Mouse (Mus musculus): ENCODE measurements at regions not wholly inside any gene's neighbourhood (a gene's known extent, or its start where the extent isn't known, plus 50 kb on each side); places are given as distances from the start of the nearest gene placed in this dataset.

DNA sequence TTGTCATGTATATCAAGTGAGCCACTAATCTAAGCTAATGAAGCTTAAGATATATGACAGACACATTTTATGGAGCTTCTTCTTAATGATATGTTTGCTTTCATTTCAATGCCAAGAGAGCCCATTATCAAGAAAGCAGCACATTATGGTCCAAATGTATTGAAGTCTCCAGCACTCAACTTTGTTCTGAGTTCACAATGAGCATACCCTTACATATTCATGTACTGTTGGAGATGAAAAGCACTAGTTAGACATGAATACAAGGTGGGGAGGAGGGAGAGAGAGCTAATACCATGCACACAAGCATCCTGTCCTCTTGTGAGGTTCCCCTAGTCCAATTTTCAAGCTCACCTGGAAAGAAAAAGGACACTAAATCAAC is 241.3 kb downstream of the Car8 start:
- no peak overlapping the region for H3K4me2 ChIP-seq (ENCODE audit: low read depth, low read length)
- no peak overlapping the region for H3K9ac ChIP-seq (ENCODE audit: low read length)
- no peaks in the 10 kb centered on the region for H3K36me3 ChIP-seq (ENCODE audit: control insufficient read depth, insufficient read depth, low read length)
- H3K9me3 ChIP-seq (replicated peaks; ENCODE audit: control insufficient read depth, low read length): no peaks in the 10 kb centered on the region
- H3K4me1 ChIP-seq (ENCODE audit: control insufficient read depth, insufficient read depth, low read length): no peaks in the 10 kb centered on the region
- no peak for ATAC-seq (ENCODE audit: insufficient read depth, low FRiP score)
- H3K27ac ChIP-seq (ENCODE audit: low read length): no peak overlapping the region
- H3K4me3 ChIP-seq (replicated peaks; ENCODE audit: low read length): no peak overlapping the region
- no peaks in the 10 kb centered on the region for H3K27me3 ChIP-seq (ENCODE audit: control insufficient read depth, insufficient read depth, low read length)

DNA sequence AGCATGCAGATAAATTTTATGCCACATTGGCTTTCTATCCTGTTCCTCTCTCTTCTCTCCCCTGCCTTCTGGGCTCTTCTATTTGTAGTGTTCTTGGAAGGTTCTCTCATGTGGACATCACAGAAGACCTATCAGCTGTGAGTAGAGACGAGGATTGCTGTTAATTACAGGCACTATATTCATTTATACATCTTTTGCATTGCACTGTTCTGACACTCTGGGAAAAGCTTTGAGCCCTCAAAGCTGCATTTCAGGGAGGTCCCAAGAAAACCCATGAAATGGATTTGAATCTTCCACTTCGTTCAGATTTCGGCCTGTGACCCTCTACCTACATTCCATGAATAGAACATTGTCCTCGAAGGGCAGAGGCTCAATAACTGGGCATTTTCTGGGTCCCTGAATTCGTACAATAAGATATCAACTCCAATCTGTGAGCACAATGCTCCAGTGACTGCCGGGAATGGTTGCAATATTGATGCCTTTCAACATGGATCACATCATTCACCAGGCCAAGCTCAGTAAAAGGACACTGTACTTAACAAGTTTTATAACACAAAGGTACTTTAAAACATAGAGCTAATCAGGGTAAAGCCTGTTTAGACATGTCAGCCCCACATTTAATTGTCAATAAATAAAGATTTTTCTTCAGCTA is 241.8 kb downstream of the Car8 start:
- Histone ChIP-seq H3K4me2 (ENCODE audit: low read depth, low read length) (no peak overlapping the region), H3K9ac (ENCODE audit: low read length) (no peak overlapping the region), H3K27me3 (ENCODE audit: control insufficient read depth, insufficient read depth, low read length) (no peaks in the 10 kb centered on the region), H3K9me3 (replicated peaks; ENCODE audit: control insufficient read depth, low read length) (no peaks in the 10 kb centered on the region), H3K4me1 (ENCODE audit: control insufficient read depth, insufficient read depth, low read length) (no peaks in the 10 kb centered on the region), H3K4me3 (replicated peaks; ENCODE audit: low read length) (no peak overlapping the region), H3K36me3 (ENCODE audit: control insufficient read depth, insufficient read depth, low read length) (no peaks in the 10 kb centered on the region), H3K27ac (ENCODE audit: low read length) (no peak overlapping the region)
- no peak for ATAC-seq (ENCODE audit: insufficient read depth, low FRiP score)
- WGBS: 81% methylated on average over 6 of the region's 6 CpGs

DNA sequence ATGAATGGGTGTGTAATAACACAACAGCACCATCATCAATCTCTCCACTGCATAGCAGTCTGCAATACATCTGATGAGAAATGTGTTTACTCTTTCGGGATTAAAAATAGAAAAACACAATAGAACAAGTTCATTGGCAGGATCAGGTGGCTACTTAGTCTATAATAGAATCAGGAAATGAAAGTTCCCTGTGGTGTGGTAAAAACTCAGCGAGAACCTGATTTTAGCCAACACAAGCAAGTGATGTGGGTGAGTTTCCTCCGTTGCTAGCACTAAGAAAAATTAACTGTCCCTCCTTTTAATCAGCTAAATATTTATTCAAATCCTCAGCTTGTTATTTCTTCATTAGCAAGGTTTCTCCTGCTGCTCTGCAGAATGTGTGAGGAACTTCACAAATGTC is 245.9 kb downstream of the Car8 start:
- Histone ChIP-seq H3K4me2 (ENCODE audit: low read depth, low read length) (no peak overlapping the region), H3K27me3 (ENCODE audit: control insufficient read depth, insufficient read depth, low read length) (no peaks in the 10 kb centered on the region), H3K36me3 (ENCODE audit: control insufficient read depth, insufficient read depth, low read length) (no peaks in the 10 kb centered on the region), H3K27ac (ENCODE audit: low read length) (no peak overlapping the region), H3K4me3 (replicated peaks; ENCODE audit: low read length) (no peak overlapping the region), H3K9ac (ENCODE audit: low read length) (no peak overlapping the region), H3K9me3 (replicated peaks; ENCODE audit: control insufficient read depth, low read length) (no peaks in the 10 kb centered on the region), H3K4me1 (ENCODE audit: control insufficient read depth, insufficient read depth, low read length) (no peaks in the 10 kb centered on the region)
- 57% methylated on average over 3 of the region's 3 CpGs for WGBS
- no peak for ATAC-seq (ENCODE audit: insufficient read depth, low FRiP score)

DNA sequence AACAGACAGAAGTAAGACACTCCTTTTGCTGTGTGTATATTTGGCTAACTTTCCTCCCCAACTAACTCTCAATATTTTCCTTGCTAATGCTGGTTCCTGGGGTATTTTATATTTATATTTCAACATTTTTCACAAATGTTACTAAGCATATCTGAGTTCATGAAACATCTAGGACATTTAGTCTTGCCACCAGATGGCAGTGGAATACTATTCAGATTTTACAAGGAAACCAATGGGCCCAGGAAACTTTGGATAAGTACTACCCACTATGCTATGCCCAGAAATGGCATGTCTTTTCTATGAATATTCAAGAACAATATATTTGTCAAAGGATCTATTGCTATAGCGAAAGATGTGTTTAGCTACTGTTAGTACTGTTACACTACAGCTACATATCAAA is 251.1 kb downstream of the Car8 start:
- Histone ChIP-seq H3K27ac (ENCODE audit: low read length) (no peak overlapping the region), H3K9me3 (replicated peaks; ENCODE audit: control insufficient read depth, low read length) (no peaks in the 10 kb centered on the region), H3K9ac (ENCODE audit: low read length) (no peak overlapping the region), H3K36me3 (ENCODE audit: control insufficient read depth, insufficient read depth, low read length) (no peaks in the 10 kb centered on the region), H3K4me3 (replicated peaks; ENCODE audit: low read length) (no peak overlapping the region), H3K4me2 (ENCODE audit: low read depth, low read length) (no peak overlapping the region), H3K4me1 (ENCODE audit: control insufficient read depth, insufficient read depth, low read length) (no peaks in the 10 kb centered on the region), H3K27me3 (ENCODE audit: control insufficient read depth, insufficient read depth, low read length) (no peaks in the 10 kb centered on the region)
- no peak for ATAC-seq (ENCODE audit: insufficient read depth, low FRiP score)
- WGBS: 88% methylated on average over 1 of the region's 1 CpGs

DNA sequence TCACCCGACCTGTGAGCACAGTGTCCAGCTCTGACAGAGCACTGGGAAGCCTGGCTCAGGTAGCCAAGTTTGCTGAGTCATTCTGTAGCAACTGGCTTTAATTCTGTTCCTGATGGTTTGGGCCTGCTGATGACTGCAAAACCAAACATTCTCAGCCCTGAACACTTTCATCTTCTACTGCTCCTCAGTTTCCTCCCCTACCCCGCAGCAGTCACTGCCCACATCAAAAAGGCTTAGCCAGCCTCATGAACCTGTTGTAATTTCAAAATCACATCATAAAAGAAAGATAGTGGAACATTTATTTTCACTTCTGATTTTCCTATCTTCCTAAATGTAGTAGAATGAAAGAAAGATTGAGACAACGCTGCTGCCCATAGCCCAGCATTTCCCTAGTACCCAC is 251.5 kb downstream of the Car8 start:
- H3K4me3 ChIP-seq (replicated peaks; ENCODE audit: low read length): no peak overlapping the region
- no peaks in the 10 kb centered on the region for H3K27me3 ChIP-seq (ENCODE audit: control insufficient read depth, insufficient read depth, low read length)
- H3K27ac ChIP-seq (ENCODE audit: low read length): no peak overlapping the region
- ATAC-seq (ENCODE audit: insufficient read depth, low FRiP score): no peak
- no peak overlapping the region for H3K4me2 ChIP-seq (ENCODE audit: low read depth, low read length)
- 60% methylated on average over 3 of the region's 3 CpGs for WGBS
- H3K4me1 ChIP-seq (ENCODE audit: control insufficient read depth, insufficient read depth, low read length): no peaks in the 10 kb centered on the region
- no peaks in the 10 kb centered on the region for H3K36me3 ChIP-seq (ENCODE audit: control insufficient read depth, insufficient read depth, low read length)
- no peak overlapping the region for H3K9ac ChIP-seq (ENCODE audit: low read length)
- no peaks in the 10 kb centered on the region for H3K9me3 ChIP-seq (replicated peaks; ENCODE audit: control insufficient read depth, low read length)

DNA sequence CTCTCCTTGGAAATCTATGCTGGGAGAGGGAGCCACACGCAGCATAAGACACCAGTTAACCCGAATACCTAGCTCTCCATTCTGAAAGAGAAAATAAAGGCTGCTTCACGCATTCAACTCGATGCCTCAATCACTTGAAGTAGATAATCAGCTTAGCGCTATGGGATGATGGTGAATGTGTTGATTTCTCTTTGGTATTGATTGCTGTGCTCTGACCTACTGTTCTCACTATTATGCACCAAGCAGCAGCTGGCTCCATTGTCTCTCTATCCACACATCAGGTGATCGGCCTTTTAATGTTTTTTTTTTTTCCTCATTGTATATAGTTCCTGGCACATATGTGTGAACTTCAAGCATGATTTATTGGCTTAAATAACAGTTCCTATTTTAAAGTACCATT is 254.0 kb downstream of the Car8 start:
- Histone ChIP-seq H3K36me3 (ENCODE audit: control insufficient read depth, insufficient read depth, low read length) (no peaks in the 10 kb centered on the region), H3K4me1 (ENCODE audit: control insufficient read depth, insufficient read depth, low read length) (no peaks in the 10 kb centered on the region), H3K4me3 (replicated peaks; ENCODE audit: low read length) (no peak overlapping the region)

DNA sequence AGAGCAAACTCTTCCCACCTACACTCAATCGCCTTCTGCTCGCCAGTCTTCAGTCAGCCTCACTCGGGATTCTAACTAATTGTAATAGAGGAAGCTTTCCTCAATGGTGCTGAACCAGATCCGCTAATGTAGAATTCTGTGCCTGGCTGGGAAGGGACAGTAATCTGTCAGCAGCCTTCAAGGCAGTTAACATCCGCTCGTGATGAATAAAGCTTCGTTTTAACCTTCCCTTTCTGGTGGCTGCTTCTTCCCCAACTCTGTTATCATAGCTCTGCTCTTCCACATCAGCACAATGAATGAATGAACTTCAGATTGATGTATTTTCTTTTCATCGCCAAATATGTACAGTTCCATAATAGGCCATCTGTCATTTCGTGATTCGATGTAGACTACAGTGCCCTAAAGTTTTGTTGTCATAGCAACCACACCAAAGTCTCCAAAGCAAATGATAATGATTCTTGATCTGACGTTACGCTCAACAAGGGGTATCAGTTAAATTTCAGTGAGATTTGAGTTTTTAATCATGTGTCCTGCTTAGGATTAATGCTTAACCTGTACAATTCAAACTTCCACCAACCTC is 259.0 kb downstream of the Car8 start:
- H3K27ac ChIP-seq (ENCODE audit: low read length): no peak overlapping the region
- H3K27me3 ChIP-seq (ENCODE audit: control insufficient read depth, insufficient read depth, low read length): no peaks in the 10 kb centered on the region
- H3K4me2 ChIP-seq (ENCODE audit: low read depth, low read length): no peak overlapping the region
- no peaks in the 10 kb centered on the region for H3K9me3 ChIP-seq (replicated peaks; ENCODE audit: control insufficient read depth, low read length)
- H3K4me1 ChIP-seq (ENCODE audit: control insufficient read depth, insufficient read depth, low read length): no peaks in the 10 kb centered on the region
- no peak for ATAC-seq (ENCODE audit: insufficient read depth, low FRiP score)
- 82% methylated on average over 12 of the region's 12 CpGs for WGBS
- H3K36me3 ChIP-seq (ENCODE audit: control insufficient read depth, insufficient read depth, low read length): no peaks in the 10 kb centered on the region
- H3K4me3 ChIP-seq (replicated peaks; ENCODE audit: low read length): no peak overlapping the region
- H3K9ac ChIP-seq (ENCODE audit: low read length): no peak overlapping the region

More for the DNA sequence above, 254.0 kb downstream of the Car8 start:
- Histone ChIP-seq H3K9me3 (replicated peaks; ENCODE audit: control insufficient read depth, low read length) (no peaks in the 10 kb centered on the region), H3K9ac (ENCODE audit: low read length) (no peak overlapping the region), H3K4me2 (ENCODE audit: low read depth, low read length) (no peak overlapping the region), H3K27ac (ENCODE audit: low read length) (no peak overlapping the region), H3K27me3 (ENCODE audit: control insufficient read depth, insufficient read depth, low read length) (no peaks in the 10 kb centered on the region)
- no peak for ATAC-seq (ENCODE audit: insufficient read depth, low FRiP score)
- WGBS: 77% methylated on average over 6 of the region's 6 CpGs

DNA sequence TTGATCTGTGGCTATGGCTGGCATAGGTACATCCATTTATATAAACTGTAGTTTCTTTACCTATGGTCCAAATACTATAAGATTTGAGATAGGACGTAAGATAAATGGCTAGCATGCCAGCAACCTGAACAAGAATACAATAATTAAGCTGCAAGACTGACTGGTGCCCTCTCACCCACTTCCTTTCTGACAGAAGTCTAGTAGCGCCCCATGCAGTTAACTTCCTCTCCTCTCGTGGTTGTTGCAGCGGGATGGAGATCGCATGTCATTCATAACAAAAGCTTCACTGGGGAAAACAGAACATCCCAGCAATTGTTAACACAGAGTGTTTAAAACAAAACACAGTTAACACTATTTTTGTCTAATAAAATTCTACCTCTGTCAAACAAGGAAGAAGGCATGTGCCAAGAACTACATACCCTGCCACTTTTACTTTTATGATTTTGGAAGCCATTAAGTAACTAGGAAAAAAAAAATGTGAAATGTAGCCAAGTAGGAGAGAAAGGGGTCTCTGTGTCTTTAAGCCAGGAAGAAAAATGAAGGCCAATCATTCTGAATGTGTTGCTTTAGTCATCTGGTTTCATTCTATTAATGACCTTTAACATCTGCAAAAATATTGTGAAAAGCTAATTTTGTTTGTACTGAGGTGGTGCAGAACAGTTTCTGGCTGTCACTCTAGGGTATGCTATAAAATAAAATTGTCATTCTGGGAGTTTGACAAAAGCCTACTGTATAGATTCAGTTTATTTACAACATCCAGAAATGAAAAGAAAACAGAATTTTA is 261.0 kb downstream of the Car8 start:
- H3K4me3 ChIP-seq (replicated peaks; ENCODE audit: low read length): no peak overlapping the region
- H3K27ac ChIP-seq (ENCODE audit: low read length): no peak overlapping the region
- no peaks in the 10 kb centered on the region for H3K4me1 ChIP-seq (ENCODE audit: control insufficient read depth, insufficient read depth, low read length)
- H3K27me3 ChIP-seq (ENCODE audit: control insufficient read depth, insufficient read depth, low read length): no peaks in the 10 kb centered on the region
- H3K4me2 ChIP-seq (ENCODE audit: low read depth, low read length): no peak overlapping the region
- H3K36me3 ChIP-seq (ENCODE audit: control insufficient read depth, insufficient read depth, low read length): no peaks in the 10 kb centered on the region
- ATAC-seq (ENCODE audit: insufficient read depth, low FRiP score): no peak
- 57% methylated on average over 5 of the region's 5 CpGs for WGBS
- H3K9me3 ChIP-seq (replicated peaks; ENCODE audit: control insufficient read depth, low read length): no peaks in the 10 kb centered on the region
- no peak overlapping the region for H3K9ac ChIP-seq (ENCODE audit: low read length)

DNA sequence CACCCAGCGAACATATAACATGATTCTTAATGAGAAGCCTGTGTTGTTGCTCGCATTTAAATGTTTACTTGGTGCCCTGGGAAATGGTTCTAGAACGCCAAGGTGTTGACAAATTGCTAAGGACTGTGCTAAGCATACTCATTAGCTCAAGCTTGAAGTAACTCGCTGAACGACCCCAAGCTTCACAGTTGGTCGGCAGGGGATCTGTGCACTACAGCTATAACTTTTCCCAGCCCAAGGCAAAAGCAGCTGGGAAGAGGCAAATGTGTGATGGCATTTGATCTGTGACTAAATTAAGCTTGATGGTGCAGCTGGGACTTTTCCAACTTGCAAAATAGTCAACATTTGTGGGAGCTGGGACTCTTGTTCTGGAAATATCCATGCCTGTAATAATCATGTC is 268.6 kb downstream of the Car8 start:
- Histone ChIP-seq H3K9ac (ENCODE audit: low read length) (no peak overlapping the region), H3K9me3 (replicated peaks; ENCODE audit: control insufficient read depth, low read length) (no peaks in the 10 kb centered on the region), H3K4me3 (replicated peaks; ENCODE audit: low read length) (no peak overlapping the region), H3K27ac (ENCODE audit: low read length) (no peak overlapping the region), H3K4me2 (ENCODE audit: low read depth, low read length) (no peak overlapping the region), H3K4me1 (ENCODE audit: control insufficient read depth, insufficient read depth, low read length) (no peaks in the 10 kb centered on the region), H3K27me3 (ENCODE audit: control insufficient read depth, insufficient read depth, low read length) (no peaks in the 10 kb centered on the region), H3K36me3 (ENCODE audit: control insufficient read depth, insufficient read depth, low read length) (no peaks in the 10 kb centered on the region)
- WGBS: 42% methylated on average over 6 of the region's 6 CpGs
- no peak for ATAC-seq (ENCODE audit: insufficient read depth, low FRiP score)

Data from stomach, embryonic 16.5 days (tissue).